Mouse (Mus musculus): ENCODE measurements around the gene Sh3yl1. TPM values are rescaled to one million over a fixed set of nuclear protein-coding genes. Genes with fewer than 3 reads are reported as not detected.

Sh3yl1 gene
- total and polyA plus RNA-seq, 3 experiments, result 0.28 to 1.0 (median 0.59) TPM

- Histone ChIP-seq H3K9me3 (replicated peaks; ENCODE audit: low read length) (no peaks in the 10 kb centered on the region), H3K36me3 (replicated peaks in 1 of 2; ENCODE audit: control insufficient read depth in 1 of 2, insufficient read depth in 1 of 2, low read length in 1 of 2) (peaks cover 0 to 8% of the 10 kb centered on the region in 2 experiments), H3K27ac (ENCODE audit: insufficient read depth, low read depth) (no peak overlapping the region), H3K4me1 (ENCODE audit: control insufficient read depth in 1 of 2, insufficient read depth in 2 of 2) (peaks cover 3 to 30% of the 10 kb centered on the region in 2 experiments; a peak in 3 of 4 replicates), H3K4me2 (ENCODE audit: insufficient read depth, low read depth, poor library complexity, severe bottlenecking) (peak overlapping the region; percentile 95), H3K79me2 (replicated peaks; ENCODE audit: control insufficient read depth, extremely low read depth, insufficient read depth, poor library complexity, severe bottlenecking) (peaks cover 24% of the 10 kb centered on the region), H3K4me3 (replicated peaks in 1 of 3; ENCODE audit: low read depth in 2 of 3, low read length in 2 of 3, poor library complexity in 1 of 3) (peak overlapping the region; percentile 68 to 87 (median 72)), H3K9ac (ENCODE audit: insufficient read depth, low read depth) (peak overlapping the region; percentile 51; the same call in 1 of the 2 replicates), H3K27me3 (replicated peaks) (peaks cover 13% of the 10 kb centered on the region)
- dilution Hi-C loops (cut with MboI; ENCODE audit: extremely low pct_ligation_motif_present, extremely low pct_unique_long_range_greater_than_20kb, low sequenced_read_pairs) (no loop called here), in situ Hi-C loops (cut with MboI; ENCODE audit: low pct_ligation_motif_present, low pct_unique_long_range_greater_than_20kb, low sequenced_read_pairs) (no loop called here)
- TF ChIP-seq MXI1 (IDR thresholded peaks at IDR 0.05; ENCODE audit: low read depth, low read length), result no peak
- 0 out of 2 replicates have a peak, but pooled peaks have one; percentile 8 for TF ChIP-seq ELF1 (IDR thresholded peaks at IDR 0.05; ENCODE audit: low read depth, low read length)
- peak; percentile 8 for DNase-seq (ENCODE audit: extremely low read depth)
Measured at GRCm38 (mm10) chr12:30912048-30912381, 547 bp downstream of the Sh3yl1 start.

- Histone ChIP-seq H3K4me1 (ENCODE audit: control insufficient read depth in 1 of 2, insufficient read depth in 2 of 2) (peaks cover 3 to 30% of the 10 kb centered on the region in 2 experiments; a peak in 3 of 4 replicates), H3K79me2 (replicated peaks; ENCODE audit: control insufficient read depth, extremely low read depth, insufficient read depth, poor library complexity, severe bottlenecking) (peaks cover 24% of the 10 kb centered on the region), H3K9ac (ENCODE audit: insufficient read depth, low read depth) (no peak overlapping the region), H3K36me3 (replicated peaks in 1 of 2; ENCODE audit: control insufficient read depth in 1 of 2, insufficient read depth in 1 of 2, low read length in 1 of 2) (peaks cover 0 to 8% of the 10 kb centered on the region in 2 experiments), H3K27me3 (replicated peaks) (peaks cover 13% of the 10 kb centered on the region), H3K4me3 (replicated peaks in 1 of 3; ENCODE audit: low read depth in 2 of 3, low read length in 2 of 3, poor library complexity in 1 of 3) (no peak overlapping the region), H3K27ac (ENCODE audit: insufficient read depth, low read depth) (no peak overlapping the region), H3K9me3 (replicated peaks; ENCODE audit: low read length) (no peaks in the 10 kb centered on the region), H3K4me2 (ENCODE audit: insufficient read depth, low read depth, poor library complexity, severe bottlenecking) (no peak overlapping the region)
- DNase-seq (ENCODE audit: extremely low read depth), result no peak
- dilution Hi-C loops (cut with MboI; ENCODE audit: extremely low pct_ligation_motif_present, extremely low pct_unique_long_range_greater_than_20kb, low sequenced_read_pairs), result no loop called here
- in situ Hi-C loops (cut with MboI; ENCODE audit: low pct_ligation_motif_present, low pct_unique_long_range_greater_than_20kb, low sequenced_read_pairs), result no loop called here
- TF ChIP-seq KAT2A (IDR thresholded peaks at IDR 0.05; ENCODE audit: insufficient replicate concordance, low read length) (no peak), UBTF (IDR thresholded peaks at IDR 0.05; ENCODE audit: low read depth, low read length) (no peak), JUND (conservative IDR thresholded peaks at IDR 0.05; ENCODE audit: low read depth, low read length) (no peak), GABPA (IDR thresholded peaks at IDR 0.05; ENCODE audit: insufficient replicate concordance, low read depth, low read length) (no peak), RCOR1 (conservative IDR thresholded peaks at IDR 0.05; ENCODE audit: low read depth, low read length) (no peak)
Measured at GRCm38 (mm10) chr12:30912840-30913239, 1.4 kb downstream of the Sh3yl1 start.

GRCm38 (mm10) chr12:30922401-30922800 lies 10.9 kb downstream of the Sh3yl1 start:
- Histone ChIP-seq H3K27ac (ENCODE audit: insufficient read depth, low read depth) (no peak overlapping the region), H3K9me3 (replicated peaks; ENCODE audit: low read length) (no peaks in the 10 kb centered on the region), H3K4me3 (replicated peaks in 1 of 3; ENCODE audit: low read depth in 2 of 3, low read length in 2 of 3, poor library complexity in 1 of 3) (no peak overlapping the region), H3K4me1 (ENCODE audit: control insufficient read depth in 1 of 2, insufficient read depth in 2 of 2) (no peaks in the 10 kb centered on the region), H3K27me3 (replicated peaks) (no peaks in the 10 kb centered on the region), H3K36me3 (replicated peaks in 1 of 2; ENCODE audit: control insufficient read depth in 1 of 2, insufficient read depth in 1 of 2, low read length in 1 of 2) (no peaks in the 10 kb centered on the region), H3K79me2 (replicated peaks; ENCODE audit: control insufficient read depth, extremely low read depth, insufficient read depth, poor library complexity, severe bottlenecking) (no peaks in the 10 kb centered on the region), H3K4me2 (ENCODE audit: insufficient read depth, low read depth, poor library complexity, severe bottlenecking) (no peak overlapping the region), H3K9ac (ENCODE audit: insufficient read depth, low read depth) (no peak overlapping the region)
- peak; percentile 43 for DNase-seq (ENCODE audit: extremely low read depth)
- TF ChIP-seq ZNF384 (IDR thresholded peaks at IDR 0.05; ENCODE audit: low read depth, low read length), result no peak
- no peak for TF ChIP-seq MAFK (IDR thresholded peaks at IDR 0.05; ENCODE audit: insufficient replicate concordance, low read length)
- TF ChIP-seq ZMIZ1 (IDR thresholded peaks at IDR 0.05; ENCODE audit: low read depth, low read length), result no peak
- no peak for TF ChIP-seq POLR2A (IDR thresholded peaks at IDR 0.05; ENCODE audit: low read depth, low read length)
- TF ChIP-seq MXI1 (IDR thresholded peaks at IDR 0.05; ENCODE audit: low read depth, low read length), result no peak
- TF ChIP-seq JUND (conservative IDR thresholded peaks at IDR 0.05; ENCODE audit: low read depth, low read length), result no peak
- no peak for TF ChIP-seq MAZ (IDR thresholded peaks at IDR 0.05; ENCODE audit: low read depth, low read length)
- no peak for TF ChIP-seq MEF2A (IDR thresholded peaks at IDR 0.05; ENCODE audit: borderline replicate concordance, low read depth, low read length)
- TF ChIP-seq TCF12 (IDR thresholded peaks at IDR 0.05; ENCODE audit: low read depth, low read length), result no peak
- no peak for TF ChIP-seq E2F4 (IDR thresholded peaks at IDR 0.05; ENCODE audit: insufficient replicate concordance, low read depth, low read length)
- no peak for TF ChIP-seq RAD21 (IDR thresholded peaks at IDR 0.05; ENCODE audit: low read depth, low read length)
- TF ChIP-seq ETS1 (conservative IDR thresholded peaks at IDR 0.05; ENCODE audit: low read depth, low read length), result no peak
- TF ChIP-seq SMC3 (IDR thresholded peaks at IDR 0.05; ENCODE audit: low read depth, low read length), result no peak
- TF ChIP-seq TBP (conservative IDR thresholded peaks at IDR 0.05; ENCODE audit: low read depth, low read length), result no peak
- TF ChIP-seq MYC (IDR thresholded peaks at IDR 0.05; ENCODE audit: low read depth, low read length), result no peak
- dilution Hi-C loops (cut with MboI; ENCODE audit: extremely low pct_ligation_motif_present, extremely low pct_unique_long_range_greater_than_20kb, low sequenced_read_pairs) (no loop called here), in situ Hi-C loops (cut with MboI; ENCODE audit: low pct_ligation_motif_present, low pct_unique_long_range_greater_than_20kb, low sequenced_read_pairs) (no loop called here)

Measured in CH12.LX (cell line).